9 mouse cellular contexts compared by ENCODE assay signal in the genomic region with DNA sequence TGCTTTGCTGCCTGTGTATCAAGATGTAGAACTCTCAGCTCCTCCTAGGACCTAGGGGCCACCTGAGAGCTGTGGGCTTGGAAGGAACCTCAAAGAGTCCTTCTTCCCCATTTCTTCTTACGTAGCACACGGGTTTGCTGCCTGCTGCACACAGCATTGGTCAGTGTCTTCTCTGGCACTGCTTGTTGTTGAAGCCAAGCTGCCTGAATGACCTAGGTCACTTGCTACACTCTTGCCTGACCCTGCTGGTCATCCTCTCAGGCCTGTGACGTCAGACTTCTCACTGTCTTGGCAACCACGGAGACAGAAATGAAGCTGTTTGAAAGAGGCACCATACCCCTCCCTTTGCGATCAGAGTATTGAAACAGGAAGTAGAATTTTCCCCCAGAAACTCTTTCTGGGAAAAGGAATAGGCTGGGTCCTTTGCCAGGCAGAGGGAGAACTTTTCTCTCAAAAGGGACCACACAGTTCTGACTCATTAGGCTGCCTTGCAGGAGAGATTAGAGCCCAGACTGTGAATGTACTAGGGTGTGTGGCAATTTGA. TPM values are rescaled to one million over a fixed set of nuclear protein-coding genes. Genes with fewer than 3 reads are reported as not detected.
DNase-seq lines count a peak whose midpoint lies in the region; ATAC-seq lines count a peak whose summit lies in the region.
"Had no signal": no experiment of that assay in that cellular context is flagged by ENCODE, and none has a peak within 500 bp of the region (broad histone marks: within the 10 kb centered on the region; RNA-seq: fewer than 3 reads in every experiment).

No protein-coding gene starts in this region.

- ATAC-seq in common myeloid progenitor, adult 5-6 weeks (replicated peaks; ENCODE audit: low read depth, poor library complexity, severe bottlenecking), result peak; percentile 33

- peak; percentile 9 for DNase-seq in layer of hippocampus, adult 9-11 months
- DNase-seq in layer of hippocampus, postnatal 10 days (ENCODE audit: low spot score in 2 of 2), result no peak
- peak; percentile 57 for DNase-seq in Muller cell, postnatal 12 days (ENCODE audit: inconsistent ontology term)
- peak; percentile 69 to 70 for DNase-seq in monocyte, adult 2 months (ENCODE audit: low read depth in 1 of 2, low spot score in 2 of 2)
- no peak for DNase-seq in left cerebral cortex, adult 18-20 months (ENCODE audit: low spot score in 2 of 2)
- no peak for DNase-seq in right cerebral cortex, postnatal 14 days
- no peak for DNase-seq in right cerebral cortex, postnatal 25 days
- DNase-seq: cerebellum, postnatal 14 days had no signal

RNA-seq across cellular contexts. Expression of a gene that starts 27.0 kb away (rescaled TPM):
- total RNA-seq in layer of hippocampus, postnatal 10 days (2021), result 10 to 100 TPM; 51.2 to 56.1 TPM
- 18.6 and 19.9 TPM in 2 replicates for total RNA-seq in common myeloid progenitor, adult 5-6 weeks (2017)
- total RNA-seq in left cerebral cortex, adult 18-20 months (2021), result 10 to 100 TPM; 30.1 to 33.7 TPM

Comparison
In these comparisons a context has a peak if more than half of its experiments do, and no peak if none do; other contexts are left out.
1. DNase-seq: peak in layer of hippocampus, adult 9-11 months (single experiment), Muller cell, postnatal 12 days (single experiment) and monocyte, adult 2 months (2 of 2); none in layer of hippocampus, postnatal 10 days (0 of 2), left cerebral cortex, adult 18-20 months (0 of 2), right cerebral cortex, postnatal 14 days (single experiment) and right cerebral cortex, postnatal 25 days (single experiment).